Mouse (Mus musculus) cerebellum, adult 2 months (tissue): ENCODE results near the gene Asb16.

Experiments used
- CTCF ChIP-seq: fragments of 200-500 bp; IDR thresholded peaks from 2 replicates; pipeline ENCODE4 v1.5.1; 2011; ENCODE audit warnings: low read depth, mild to moderate bottlenecking, control low read depth, low read length, moderate library complexity, borderline replicate concordance; ENCODE audit not compliant: insufficient read depth
- POLR2A ChIP-seq: fragments of 200-500 bp; IDR thresholded peaks from 2 replicates; pipeline ENCODE4 v1.6.1; 2011; ENCODE audit warnings: low read length, control low read depth, borderline replicate concordance; ENCODE audit not compliant: insufficient read depth

DNA sequence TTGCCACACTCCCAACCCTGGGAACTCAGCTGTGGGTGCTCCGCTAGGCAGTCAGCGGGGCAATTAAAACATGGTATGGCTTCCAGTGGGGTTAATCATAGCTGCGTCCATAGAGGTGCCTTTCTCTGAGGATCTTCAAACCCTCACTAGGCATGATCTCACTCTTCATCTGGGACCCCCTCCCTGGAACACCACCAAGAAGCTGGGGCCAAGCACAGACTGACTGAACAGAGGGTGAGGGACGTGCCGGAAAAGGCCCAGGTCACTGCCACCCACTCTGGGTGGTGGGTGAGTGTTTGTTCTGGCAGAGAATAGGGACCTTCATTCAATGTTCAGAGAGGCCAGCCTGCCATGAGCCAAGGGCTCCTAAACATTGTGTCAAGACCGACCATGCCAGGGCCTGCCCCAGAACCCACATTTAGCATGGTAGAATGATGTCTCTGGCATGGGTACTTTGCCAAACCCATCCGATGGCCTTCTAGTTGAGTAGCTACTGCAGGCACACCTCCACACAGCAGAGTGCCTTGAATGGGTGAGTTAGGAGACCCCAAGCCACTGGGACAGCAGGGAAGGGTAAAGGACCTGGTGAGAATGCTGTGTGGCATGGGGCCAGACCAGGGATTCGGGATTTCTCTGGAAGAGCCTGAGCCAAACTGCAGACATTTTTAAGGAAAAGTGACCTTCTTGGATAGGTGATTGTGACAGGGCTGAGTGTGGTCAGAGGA is 1.8 kb upstream of the Asb16 start:
- TF ChIP-seq CTCF, result no peak
- no peak for TF ChIP-seq POLR2A
